Mouse (Mus musculus) megakaryocyte progenitor cell, adult 5-6 weeks (primary cell): ENCODE measurements around the gene Olfr1023. TPM values are rescaled to one million over a fixed set of nuclear protein-coding genes. Genes with fewer than 3 reads are reported as not detected.

Source experiments
- ATAC-seq: replicated peaks from 2 replicates; pipeline ENCODE4 v1.8.0; 2016; ENCODE audit warnings: mild to moderate bottlenecking, moderate TSS enrichment, inconsistent platforms; ENCODE audit not compliant: poor library complexity
- total RNA-seq, 2 experiments: library from RNA; stranded (forward) in 1 of 2; stranded (reverse) in 1 of 2; fragments of 157-497, 149-512 nt in 1 of 2; fragments of 200-1000 nt in 1 of 2; gene quantifications; 2 replicates each; pipeline versions ENCODE4 v1.2.3 to v1.2.4; 2015 to 2017

Gene Olfr1023
- not detected in 2 replicates for total RNA-seq (2015)
- not detected in 2 replicates for total RNA-seq (2017)

DNA sequence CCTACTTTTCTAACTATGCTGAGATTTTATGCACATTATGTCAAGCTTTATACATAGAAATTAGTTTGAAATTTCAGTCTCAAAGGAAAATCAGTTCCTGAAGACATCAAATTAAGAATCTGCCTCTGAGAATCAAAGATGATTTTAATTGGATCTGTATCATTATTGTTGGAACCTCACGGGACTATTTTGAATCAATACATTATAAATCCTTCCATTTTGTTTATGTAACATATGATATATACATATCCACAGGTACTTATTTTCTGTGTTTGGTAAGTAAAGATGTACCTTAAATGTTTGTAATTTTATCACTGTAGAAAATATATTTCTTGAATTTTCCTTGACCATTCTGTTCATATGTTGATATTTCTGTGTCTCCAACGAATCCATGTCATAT is at the start of gene Olfr1023:
Gene Olfr1023 (plus strand): TSS at position 301 of the 400 bp plus-strand sequence.
- ATAC-seq: no peak

DNA sequence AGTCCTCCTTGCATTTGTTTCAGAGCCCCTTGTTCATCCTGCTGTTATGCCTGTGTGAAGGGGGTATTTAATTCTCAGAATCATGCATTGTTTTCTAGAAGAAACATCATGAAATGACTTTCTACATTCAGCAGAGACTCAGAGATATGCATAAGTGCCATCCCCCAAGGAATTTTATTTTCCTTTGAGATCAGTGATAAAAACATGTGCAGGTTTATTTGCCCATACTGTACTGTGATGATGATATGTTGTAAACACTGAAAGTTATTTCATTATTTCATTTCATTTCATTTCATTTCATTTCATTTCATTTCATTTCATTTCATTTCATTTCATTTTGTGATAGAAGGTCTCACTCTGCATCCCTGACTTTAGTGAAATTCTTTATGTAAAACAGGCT is 40.1 kb upstream of the Olfr1023 start, which contains the start of gene Olfr1019:
Gene Olfr1019 (minus strand): TSS at position 101 of the 400 bp plus-strand sequence.
- no peak for ATAC-seq

- no peak for ATAC-seq
Observed at GRCm38 (mm10) chr2:85846730-85847129, 38.7 kb upstream of the Olfr1023 start, which contains the start of gene Olfr1020. Gene Olfr1020, plus strand, starts transcription at chr2:85847030.

DNA sequence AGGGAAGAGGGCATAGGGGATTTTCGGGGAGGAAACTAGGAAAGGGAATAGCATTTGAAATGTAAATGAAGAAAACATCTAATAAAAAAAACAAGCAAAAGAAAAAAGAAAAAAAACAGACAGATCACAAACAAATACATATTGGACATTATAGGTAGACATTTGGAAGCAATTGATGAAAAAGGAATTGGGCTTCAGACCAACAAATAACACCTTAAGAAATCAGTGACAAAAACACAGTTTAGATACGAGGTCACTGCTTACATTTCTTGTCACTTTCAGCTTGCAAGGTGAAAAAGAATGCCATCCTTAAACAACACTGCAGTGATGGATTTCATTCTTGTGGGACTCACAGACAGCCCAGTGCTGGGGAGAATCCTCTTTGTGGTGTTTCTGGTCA is 17.1 kb upstream of the Olfr1023 start, which contains the start of gene Olfr1022:
Gene Olfr1022 (plus strand): TSS at position 301 of the 400 bp plus-strand sequence.
- no peak for ATAC-seq

DNA sequence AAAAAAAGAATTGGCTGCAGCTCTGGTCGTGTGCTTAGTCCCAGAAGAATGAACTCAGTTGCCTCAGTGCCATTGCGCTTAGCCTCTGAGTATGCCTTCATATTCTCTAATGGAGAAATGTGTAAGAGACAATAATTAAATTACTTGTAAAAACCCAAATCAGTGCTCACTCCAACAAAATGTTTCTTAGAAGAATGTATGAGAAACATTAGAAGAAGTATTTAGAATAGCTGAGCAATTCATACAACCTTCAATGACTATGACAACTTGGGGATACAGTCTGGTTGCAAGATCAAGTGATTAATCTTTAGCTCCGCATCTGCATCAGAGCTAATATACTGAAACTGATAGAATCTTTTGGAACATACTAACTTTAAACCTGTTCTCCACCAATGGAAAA is 19.5 kb downstream of the Olfr1023 start, which contains the start of gene Olfr1024:
Gene Olfr1024 (minus strand): TSS at position 101 of the 400 bp plus-strand sequence.
- no peak for ATAC-seq

- ATAC-seq: no peak
Observed at GRCm38 (mm10) chr2:85913197-85913596, 27.8 kb downstream of the Olfr1023 start.

DNA sequence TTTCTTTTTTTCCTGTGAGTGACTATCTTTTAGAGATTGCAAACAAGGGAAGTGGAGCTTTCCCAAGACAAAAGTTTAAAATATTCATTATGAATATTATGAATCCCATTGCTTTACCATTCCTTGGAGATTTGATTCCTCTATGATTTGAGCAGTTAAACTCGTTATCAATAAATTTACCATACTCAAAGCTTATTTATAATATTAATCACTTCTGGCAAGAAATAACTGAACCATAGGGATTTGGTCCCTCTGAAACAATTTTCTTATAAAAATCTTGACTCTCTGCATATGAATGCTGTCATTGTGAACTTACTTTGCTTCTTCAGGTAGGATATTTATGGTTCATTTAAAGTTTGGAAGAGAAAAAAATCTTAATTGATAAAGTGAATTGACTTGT is 29.5 kb downstream of the Olfr1023 start, which contains the start of gene Olfr1025-ps1:
Gene Olfr1025-ps1 (plus strand): TSS at position 301 of the 400 bp plus-strand sequence.
- ATAC-seq: no peak

DNA sequence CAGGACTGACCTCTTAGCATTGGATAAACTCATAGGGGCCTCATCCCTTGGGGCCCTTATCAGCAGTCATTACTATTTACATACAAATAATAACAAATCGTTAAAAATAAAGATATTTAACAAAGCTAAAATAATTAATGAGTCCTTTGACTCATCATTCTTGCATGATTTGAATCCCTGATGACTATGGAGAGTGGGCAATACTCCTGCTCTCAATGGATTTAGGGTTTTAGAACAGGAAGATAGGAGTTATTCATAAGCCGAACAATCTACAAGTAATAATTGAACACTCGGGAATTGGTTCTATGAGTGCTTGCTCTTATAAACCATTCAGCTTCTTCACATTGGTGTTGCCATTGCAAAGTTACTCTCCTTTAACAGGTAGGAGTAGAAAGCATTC is 35.8 kb downstream of the Olfr1023 start, which contains the start of gene Olfr1026:
Gene Olfr1026 (plus strand): TSS at position 301 of the 400 bp plus-strand sequence.
- ATAC-seq: no peak

Other genes with a start within 250 kb of the Olfr1023 start
- not detected in 2 replicates for gene Olfr1002, start 234.9 kb upstream of the Olfr1023 start, total RNA-seq (2015)
- gene Olfr1002, start 234.9 kb upstream of the Olfr1023 start, total RNA-seq (2017): not detected in 2 replicates
- gene Olfr154, start 221.2 kb upstream of the Olfr1023 start, total RNA-seq (2015): not detected in 2 replicates
- not detected in 2 replicates for gene Olfr154, start 221.2 kb upstream of the Olfr1023 start, total RNA-seq (2017)
- not detected in 2 replicates for gene Olfr1006, start 206.9 kb upstream of the Olfr1023 start, total RNA-seq (2015)
- gene Olfr1006, start 206.9 kb upstream of the Olfr1023 start, total RNA-seq (2017): not detected in 2 replicates
- gene Olfr1008, start 196.2 kb upstream of the Olfr1023 start, total RNA-seq (2015): not detected in 2 replicates
- not detected in 2 replicates for gene Olfr1008, start 196.2 kb upstream of the Olfr1023 start, total RNA-seq (2017)
- not detected in 2 replicates for gene Olfr1009, start 170.2 kb upstream of the Olfr1023 start, total RNA-seq (2015)
- not detected in 2 replicates for gene Olfr1009, start 170.2 kb upstream of the Olfr1023 start, total RNA-seq (2017)
- not detected in 2 replicates for gene Olfr1012, start 122.9 kb upstream of the Olfr1023 start, total RNA-seq (2015)
- not detected in 2 replicates for gene Olfr1012, start 122.9 kb upstream of the Olfr1023 start, total RNA-seq (2017)
- gene Olfr1013, start 118.5 kb upstream of the Olfr1023 start, total RNA-seq (2015): not detected in 2 replicates
- not detected in 2 replicates for gene Olfr1013, start 118.5 kb upstream of the Olfr1023 start, total RNA-seq (2017)
- gene Olfr1014, start 112.9 kb upstream of the Olfr1023 start, total RNA-seq (2015): not detected in 2 replicates
- not detected in 2 replicates for gene Olfr1014, start 112.9 kb upstream of the Olfr1023 start, total RNA-seq (2017)
- not detected in 2 replicates for gene Olfr1015, start 103.6 kb upstream of the Olfr1023 start, total RNA-seq (2015)
- not detected in 2 replicates for gene Olfr1015, start 103.6 kb upstream of the Olfr1023 start, total RNA-seq (2017)
- not detected in 2 replicates for gene Olfr1016, start 83.1 kb upstream of the Olfr1023 start, total RNA-seq (2015)
- not detected in 2 replicates for gene Olfr1016, start 83.1 kb upstream of the Olfr1023 start, total RNA-seq (2017)
- gene Olfr1018, start 67.2 kb upstream of the Olfr1023 start, total RNA-seq (2015): not detected in 2 replicates
- gene Olfr1018, start 67.2 kb upstream of the Olfr1023 start, total RNA-seq (2017): not detected in 2 replicates
- not detected in 2 replicates for gene Olfr1019, start 40.2 kb upstream of the Olfr1023 start, total RNA-seq (2015)
- not detected in 2 replicates for gene Olfr1019, start 40.2 kb upstream of the Olfr1023 start, total RNA-seq (2017)
- gene Olfr1020, start 38.6 kb upstream of the Olfr1023 start, total RNA-seq (2015): not detected in 2 replicates
- gene Olfr1020, start 38.6 kb upstream of the Olfr1023 start, total RNA-seq (2017): not detected in 2 replicates
- not detected in 2 replicates for gene Olfr1022, start 17.0 kb upstream of the Olfr1023 start, total RNA-seq (2015)
- not detected in 2 replicates for gene Olfr1022, start 17.0 kb upstream of the Olfr1023 start, total RNA-seq (2017)
- gene Olfr1024, start 19.4 kb downstream of the Olfr1023 start, total RNA-seq (2015): not detected in 2 replicates
- gene Olfr1024, start 19.4 kb downstream of the Olfr1023 start, total RNA-seq (2017): not detected in 2 replicates
- gene Olfr1025-ps1, start 29.6 kb downstream of the Olfr1023 start, total RNA-seq (2015): not detected in 2 replicates
- gene Olfr1025-ps1, start 29.6 kb downstream of the Olfr1023 start, total RNA-seq (2017): not detected in 2 replicates
- gene Olfr1026, start 35.9 kb downstream of the Olfr1023 start, total RNA-seq (2015): not detected in 2 replicates
- gene Olfr1026, start 35.9 kb downstream of the Olfr1023 start, total RNA-seq (2017): not detected in 2 replicates
- gene Olfr1028, start 64.8 kb downstream of the Olfr1023 start, total RNA-seq (2015): not detected in 2 replicates
- gene Olfr1028, start 64.8 kb downstream of the Olfr1023 start, total RNA-seq (2017): not detected in 2 replicates
- gene Olfr1029, start 88.3 kb downstream of the Olfr1023 start, total RNA-seq (2015): not detected in 2 replicates
- gene Olfr1029, start 88.3 kb downstream of the Olfr1023 start, total RNA-seq (2017): not detected in 2 replicates
- not detected in 2 replicates for gene Olfr1030, start 93.6 kb downstream of the Olfr1023 start, total RNA-seq (2015)
- gene Olfr1030, start 93.6 kb downstream of the Olfr1023 start, total RNA-seq (2017): not detected in 2 replicates
- not detected in 2 replicates for gene Olfr1031, start 104.7 kb downstream of the Olfr1023 start, total RNA-seq (2015)
- gene Olfr1031, start 104.7 kb downstream of the Olfr1023 start, total RNA-seq (2017): not detected in 2 replicates
- not detected in 2 replicates for gene Olfr1032, start 119.9 kb downstream of the Olfr1023 start, total RNA-seq (2015)
- gene Olfr1032, start 119.9 kb downstream of the Olfr1023 start, total RNA-seq (2017): not detected in 2 replicates
- 0.10 and 0.24 TPM in 2 replicates for gene Olfr1033, start 135.0 kb downstream of the Olfr1023 start, total RNA-seq (2015)
- gene Olfr1033, start 135.0 kb downstream of the Olfr1023 start, total RNA-seq (2017): 0.14 TPM in 1 of 2 replicates, not detected in the other
- not detected in 2 replicates for gene Olfr1034, start 160.2 kb downstream of the Olfr1023 start, total RNA-seq (2015)
- not detected in 2 replicates for gene Olfr1034, start 160.2 kb downstream of the Olfr1023 start, total RNA-seq (2017)
- gene Olfr1036, start 188.4 kb downstream of the Olfr1023 start, total RNA-seq (2015): not detected in 2 replicates
- not detected in 2 replicates for gene Olfr1036, start 188.4 kb downstream of the Olfr1023 start, total RNA-seq (2017)
- gene Olfr1037, start 201.7 kb downstream of the Olfr1023 start, total RNA-seq (2015): not detected in 2 replicates
- gene Olfr1037, start 201.7 kb downstream of the Olfr1023 start, total RNA-seq (2017): not detected in 2 replicates